Mouse (Mus musculus) hindbrain, postnatal 0 days (tissue): ENCODE results near the gene Ascc2. TPM values are rescaled to one million over a fixed set of nuclear protein-coding genes. Genes with fewer than 3 reads are reported as not detected.

Experiments used
- ATAC-seq: fragments of 200-750 bp; cut with Nextera tagmentation; 2 replicates; pipeline ENCODE4 v1.8.0; 2017; ENCODE audit warnings: mild to moderate bottlenecking, moderate TSS enrichment, moderate library complexity
- DNase-seq: peaks from one replicate; pipeline ENCODE4 v3.0.0-alpha.2; 2015; ENCODE audit warnings: low spot score
- H3K27ac ChIP-seq: fragments of 300-500 bp; sonication (generic); 2 replicates; pipeline ENCODE4 v1.5.1; 2014; ENCODE audit warnings: mild to moderate bottlenecking
- H3K27me3 ChIP-seq: fragments of 300-500 bp; sonication (generic); 2 replicates; pipeline ENCODE4 v1.6.1; 2014; ENCODE audit warnings: low read length, mixed read lengths; ENCODE audit not compliant: insufficient read depth
- H3K36me3 ChIP-seq: fragments of 300-500 bp; sonication (generic); 2 replicates; pipeline ENCODE4 v1.6.1; 2014; ENCODE audit warnings: low read length, mixed read lengths; ENCODE audit not compliant: insufficient read depth
- H3K4me1 ChIP-seq: fragments of 300-500 bp; sonication (generic); 2 replicates; pipeline ENCODE4 v1.6.1; 2014; ENCODE audit warnings: antibody characterized with exemption, low read length, mixed read lengths; ENCODE audit not compliant: insufficient read depth
- H3K4me2 ChIP-seq: fragments of 300-500 bp; sonication (generic); 2 replicates; pipeline ENCODE4 v1.6.1; 2014; ENCODE audit warnings: low read depth, mild to moderate bottlenecking, low read length, moderate library complexity, mixed read lengths
- H3K4me3 ChIP-seq: fragments of 300-500 bp; sonication (generic); 2 replicates; pipeline ENCODE4 v1.5.1; 2014; ENCODE audit warnings: low read length
- H3K9ac ChIP-seq: fragments of 300-500 bp; sonication (generic); replicated peaks from 2 replicates; pipeline ENCODE4 v1.6.1; 2014; ENCODE audit warnings: mild to moderate bottlenecking, low read length, moderate library complexity, mixed read lengths
- H3K9me3 ChIP-seq: fragments of 300-500 bp; sonication (generic); 2 replicates; pipeline ENCODE4 v1.6.1; 2016; ENCODE audit warnings: low read length, mixed read lengths
- CTCF ChIP-seq: IDR thresholded peaks from 2 replicates; pipeline ENCODE4 v1.5.1; 2016; ENCODE audit warnings: antibody characterized with exemption, control low read depth, low read depth
- WGBS: fragments of 180-500 bp; shearing (Covaris S2); extraction: QIAGEN DNeasy Blood & Tissue Kit; methylation state at CpG from one replicate; pipeline ENCODE4 v1.1.7; 2014; 5-methylcytosine and 5-hydroxymethylcytosine counted together
- polyA plus RNA-seq: library from polyadenylated mRNA; unstranded; fragments of >200 nt; fragmentation: Nextera tagmentation; extraction: Ambion mirVana; gene quantifications from 2 replicates; pipeline ENCODE4 v1.2.1, GENCODE M21; 2015
- total RNA-seq: library from RNA; depleted of rRNA; stranded (reverse); fragments of >200 nt; gene quantifications from 2 replicates; pipeline ENCODE4 v1.2.3, GENCODE M21; 2014

Gene Ascc2
- total and polyA plus RNA-seq, 2 experiments from 2014 or later, result 13.8 to 15.5 TPM

DNA sequence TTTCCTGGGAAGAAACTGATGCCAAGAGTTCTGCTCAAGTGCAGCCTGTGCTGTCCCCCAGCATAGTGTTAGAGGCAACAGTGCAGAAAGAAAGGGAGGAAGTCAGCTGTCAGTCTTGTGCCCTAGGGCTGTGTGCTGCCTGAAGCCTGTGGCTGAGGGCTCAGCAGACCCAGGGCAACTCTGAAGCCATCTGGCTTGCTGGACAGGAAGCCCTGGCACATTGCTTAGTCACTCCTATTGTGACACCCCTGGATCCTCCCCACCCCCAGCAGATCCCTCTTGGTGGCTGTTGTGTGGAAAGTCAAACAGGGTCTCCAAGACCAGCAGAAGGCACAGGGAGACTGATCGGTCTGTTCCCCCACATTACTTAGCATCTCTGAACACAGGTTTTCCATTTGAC lies 37.0 kb downstream of the Ascc2 start:
- Histone ChIP-seq H3K9ac (no peak overlapping the region), H3K27ac (no peak overlapping the region), H3K27me3 (no peaks in the 10 kb centered on the region), H3K4me1 (no peaks in the 10 kb centered on the region; the same call in 1 of the 2 replicates), H3K9me3 (no peaks in the 10 kb centered on the region), H3K4me2 (no peak overlapping the region), H3K36me3 (peaks cover 24% of the 10 kb centered on the region; the same call in 1 of the 2 replicates), H3K4me3 (no peak overlapping the region)
- ATAC-seq, result no peak; the same call in 1 of the 2 replicates
- 81% methylated on average over 1 of the region's 1 CpGs for WGBS
- TF ChIP-seq CTCF, result no peak
- DNase-seq, result no peak

DNA sequence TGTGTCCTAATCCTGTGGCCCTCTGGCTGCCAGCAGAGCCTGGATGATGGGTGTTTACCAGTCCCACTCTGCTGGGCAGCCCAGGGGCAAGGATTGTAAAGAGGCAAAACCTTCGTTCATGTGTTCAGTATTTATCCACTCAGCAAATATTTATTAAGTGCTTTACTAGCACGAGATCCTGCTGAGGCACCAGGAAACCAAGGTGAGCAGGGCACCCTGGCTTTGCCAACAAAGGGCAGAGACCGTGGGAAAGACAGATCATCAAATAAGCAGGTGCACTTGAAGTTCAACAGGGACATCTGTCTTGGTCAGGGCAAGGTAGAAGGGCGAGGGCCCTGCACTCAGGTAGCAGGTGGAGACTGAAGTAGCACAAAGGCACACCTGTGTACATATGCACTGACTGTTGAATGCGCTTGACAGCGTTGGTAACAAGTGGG lies 37.6 kb downstream of the Ascc2 start:
- H3K27me3 ChIP-seq, result no peaks in the 10 kb centered on the region
- 88% methylated on average over 6 of the region's 6 CpGs for WGBS
- H3K9me3 ChIP-seq, result no peaks in the 10 kb centered on the region
- no peak overlapping the region for H3K27ac ChIP-seq
- no peak for DNase-seq
- no peak overlapping the region for H3K4me2 ChIP-seq
- H3K4me3 ChIP-seq, result no peak overlapping the region
- ATAC-seq, result no peak
- peaks cover 22% of the 10 kb centered on the region; the same call in 1 of the 2 replicates for H3K36me3 ChIP-seq
- H3K9ac ChIP-seq, result no peak overlapping the region
- H3K4me1 ChIP-seq, result no peaks in the 10 kb centered on the region; the same call in 1 of the 2 replicates
- no peak for TF ChIP-seq CTCF

DNA sequence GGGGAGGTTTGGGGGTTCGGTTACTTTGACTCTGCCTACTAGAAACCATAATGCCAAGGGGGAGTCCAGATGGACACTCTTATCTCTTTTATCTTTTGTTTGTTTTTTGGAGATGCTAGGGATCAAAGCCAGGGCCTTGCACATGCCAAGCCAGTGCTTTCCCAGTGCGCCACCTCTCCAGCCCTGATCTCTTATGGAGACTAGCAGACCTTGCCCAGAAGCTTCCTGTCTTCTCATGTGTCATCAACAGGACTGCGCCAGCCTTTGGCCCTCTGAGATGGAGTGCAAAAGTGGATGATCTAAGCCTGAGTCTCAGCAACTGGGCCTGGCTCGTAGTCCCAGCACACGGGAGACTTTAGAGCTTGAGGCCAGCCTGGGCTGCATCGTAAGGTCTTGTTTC lies 38.1 kb downstream of the Ascc2 start:
- Histone ChIP-seq H3K9ac (no peak overlapping the region), H3K27me3 (no peaks in the 10 kb centered on the region), H3K27ac (no peak overlapping the region), H3K4me1 (no peaks in the 10 kb centered on the region; the same call in 1 of the 2 replicates), H3K9me3 (no peaks in the 10 kb centered on the region), H3K4me3 (no peak overlapping the region), H3K4me2 (no peak overlapping the region), H3K36me3 (peaks cover 18% of the 10 kb centered on the region; the same call in 1 of the 2 replicates)
- no peak for TF ChIP-seq CTCF
- ATAC-seq (no peak), DNase-seq (no peak)
- WGBS, result 93% methylated on average over 6 of the region's 6 CpGs

DNA sequence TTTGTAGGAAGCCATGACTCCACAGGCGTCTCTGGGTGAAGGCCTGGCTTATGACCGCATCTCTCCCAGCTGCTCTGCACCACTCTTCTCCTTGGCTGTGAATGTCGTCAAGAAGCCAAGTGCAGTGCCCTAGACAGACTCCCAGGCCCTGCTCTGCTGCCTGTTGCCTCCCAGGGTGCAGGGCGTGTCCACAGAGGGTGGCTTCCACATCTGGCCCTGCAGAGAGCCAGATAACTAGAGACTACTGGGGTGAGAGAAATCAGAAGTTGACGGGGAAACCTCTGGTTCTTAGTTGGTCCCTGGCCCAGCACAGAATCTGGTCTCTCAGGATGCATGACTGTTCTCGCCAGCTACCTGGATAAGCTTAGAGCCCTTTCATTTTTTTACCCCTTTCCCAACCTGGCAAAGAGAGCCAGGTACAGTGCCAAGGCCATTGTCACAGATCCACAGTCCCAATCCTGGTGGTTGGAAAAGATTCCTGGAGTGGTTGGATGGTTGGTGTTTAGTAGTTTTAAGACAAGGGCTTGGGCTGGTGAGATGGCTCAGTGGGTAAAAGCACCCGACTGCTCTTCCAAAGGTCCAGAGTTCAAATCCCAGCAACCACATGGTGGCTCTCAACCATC lies 39.8 kb downstream of the Ascc2 start:
- ATAC-seq, result no peak
- Histone ChIP-seq H3K9ac (no peak overlapping the region), H3K36me3 (peaks cover 19% of the 10 kb centered on the region; the same call in 1 of the 2 replicates), H3K4me1 (no peaks in the 10 kb centered on the region; the same call in 1 of the 2 replicates), H3K4me2 (no peak overlapping the region), H3K27ac (no peak overlapping the region), H3K4me3 (no peak overlapping the region), H3K9me3 (no peaks in the 10 kb centered on the region), H3K27me3 (no peaks in the 10 kb centered on the region)
- TF ChIP-seq CTCF, result no peak
- no peak for DNase-seq
- 87% methylated on average over 7 of the region's 7 CpGs for WGBS

DNA sequence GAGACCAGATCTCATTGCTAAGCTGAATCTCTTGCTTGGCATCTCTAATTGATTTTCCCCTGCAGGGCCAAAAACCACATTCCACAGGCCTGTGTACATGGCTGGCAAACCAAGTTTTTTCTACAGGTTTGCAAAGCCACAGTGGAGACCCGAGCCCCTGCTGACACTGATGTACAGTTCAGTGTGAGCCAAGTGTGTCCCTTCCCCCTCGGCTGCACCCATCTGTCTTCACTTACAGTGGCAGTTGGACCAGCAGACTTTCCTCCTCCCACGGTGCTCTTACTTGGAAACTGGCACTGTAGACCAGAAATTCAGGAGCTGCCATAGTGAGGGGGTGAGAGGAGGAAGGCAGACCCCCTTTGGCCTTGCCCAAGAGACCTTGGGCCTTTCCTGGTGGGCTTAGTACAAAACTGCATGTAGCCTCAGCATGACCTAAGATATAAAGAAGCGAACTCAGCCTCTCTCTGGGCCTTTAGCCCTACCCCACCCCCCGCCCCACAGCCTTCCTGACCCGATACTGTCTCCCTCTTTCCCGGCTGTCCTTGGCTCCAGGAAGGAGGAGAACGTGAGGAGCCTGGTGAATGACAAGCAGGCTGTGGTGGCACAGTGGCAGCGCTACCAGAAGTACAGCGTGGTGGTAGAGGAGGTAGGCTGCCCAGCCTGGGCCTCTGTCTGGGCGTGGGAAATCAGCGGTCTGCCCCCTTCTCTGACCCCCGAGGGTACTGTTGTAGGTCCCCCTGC lies 41.3 kb downstream of the Ascc2 start:
- Histone ChIP-seq H3K36me3 (peaks cover 18% of the 10 kb centered on the region), H3K9ac (no peak overlapping the region), H3K4me1 (no peaks in the 10 kb centered on the region; the same call in 1 of the 2 replicates), H3K27me3 (no peaks in the 10 kb centered on the region), H3K4me2 (no peak overlapping the region), H3K27ac (no peak overlapping the region), H3K4me3 (no peak overlapping the region), H3K9me3 (no peaks in the 10 kb centered on the region)
- DNase-seq (peak; percentile 66), ATAC-seq (peak; percentile 46)
- WGBS, result 59% methylated on average over 13 of the region's 13 CpGs
- no peak for TF ChIP-seq CTCF

DNA sequence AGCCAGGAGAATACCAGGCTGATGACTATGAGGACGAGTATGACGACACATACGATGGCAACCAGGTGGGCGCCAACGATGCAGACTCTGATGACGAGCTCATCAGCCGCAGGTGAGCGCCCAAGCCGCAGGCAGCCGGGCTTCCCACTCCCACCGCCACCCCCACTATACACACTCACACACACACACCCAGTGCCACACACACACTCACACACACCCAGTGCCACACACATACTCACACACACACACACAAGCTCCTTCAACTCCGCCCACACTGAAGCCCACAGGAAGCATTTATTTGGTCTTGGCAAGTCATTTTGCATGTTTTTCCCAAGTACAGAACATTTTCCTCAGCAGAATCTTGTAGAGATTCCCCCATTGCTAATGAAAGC lies 41.9 kb downstream of the Ascc2 start:
- H3K27ac ChIP-seq, result no peak overlapping the region
- H3K9ac ChIP-seq, result no peak overlapping the region
- no peaks in the 10 kb centered on the region; the same call in 1 of the 2 replicates for H3K4me1 ChIP-seq
- no peak overlapping the region for H3K4me3 ChIP-seq
- WGBS, result 93% methylated on average over 12 of the region's 12 CpGs
- H3K36me3 ChIP-seq, result peaks cover 18% of the 10 kb centered on the region
- H3K4me2 ChIP-seq, result no peak overlapping the region
- H3K27me3 ChIP-seq, result no peaks in the 10 kb centered on the region
- no peak for TF ChIP-seq CTCF
- DNase-seq, result no peak
- no peaks in the 10 kb centered on the region for H3K9me3 ChIP-seq
- no peak; the same call in 1 of the 2 replicates for ATAC-seq
